Mouse (Mus musculus): ENCODE data around the gene Mfsd7a.
A peak's percentile ranks its signal among the peaks of the same experiment; 100 is the strongest.

Gene Mfsd7a

GRCm38 (mm10) chr5:108433804-108434587 is 14.7 kb downstream of the Mfsd7a start, which contains the start of gene Atp5k:
TSS of gene Atp5k (minus strand) at chr5:108434448.
- peak; percentile 93 for DNase-seq (ENCODE audit: low read depth)

GRCm38 (mm10) chr5:108431196-108431595 is 17.5 kb downstream of the Mfsd7a start:
- DNase-seq (ENCODE audit: low read depth), result no peak

- DNase-seq (ENCODE audit: low read depth), result peak; percentile 50
Measured at GRCm38 (mm10) chr5:108427186-108427585, 21.5 kb downstream of the Mfsd7a start.

GRCm38 (mm10) chr5:108423427-108423826 is 25.3 kb downstream of the Mfsd7a start:
- no peak for DNase-seq (ENCODE audit: low read depth)

GRCm38 (mm10) chr5:108422741-108423140 is 25.9 kb downstream of the Mfsd7a start:
- DNase-seq (ENCODE audit: low read depth), result no peak

GRCm38 (mm10) chr5:108414711-108415110 is 34.0 kb downstream of the Mfsd7a start:
- DNase-seq (ENCODE audit: low read depth), result no peak

GRCm38 (mm10) chr5:108406977-108407376 is 41.7 kb downstream of the Mfsd7a start:
- no peak for DNase-seq (ENCODE audit: low read depth)

GRCm38 (mm10) chr5:108405460-108405859 is 43.2 kb downstream of the Mfsd7a start:
- DNase-seq (ENCODE audit: low read depth), result peak; percentile 36

- no peak for DNase-seq (ENCODE audit: low read depth)
Measured at GRCm38 (mm10) chr5:108403453-108403852, 45.2 kb downstream of the Mfsd7a start.

Measured in c-Kit-positive CD71-negative TER-119-negative erythroid progenitor cells, embryonic 14.5 days (primary cell).